Comparison of ENCODE assay signal across 14 mouse cellular contexts in the genomic region with DNA sequence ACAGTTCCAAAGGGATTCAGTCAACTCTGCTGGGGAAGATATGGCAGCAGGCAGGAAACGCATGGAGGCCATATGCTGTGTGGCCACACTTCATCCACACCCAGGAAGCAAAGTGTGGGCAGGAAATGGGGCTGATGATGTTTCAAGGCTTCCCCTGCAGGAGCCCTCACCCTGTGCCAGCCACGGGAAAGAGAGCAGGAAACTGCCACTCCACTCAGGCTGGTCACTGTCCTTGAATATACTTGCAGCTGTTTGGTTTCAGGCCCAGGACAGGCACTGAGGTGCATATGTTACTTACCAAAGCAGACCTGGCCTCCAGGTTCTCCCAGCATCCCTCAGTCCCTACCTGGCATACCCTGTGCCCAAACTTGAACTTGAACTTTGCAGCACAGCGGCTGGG. TPM values are rescaled to one million over a fixed set of nuclear protein-coding genes. Genes with fewer than 3 reads are reported as not detected.
A peak's percentile ranks its signal among the peaks of the same experiment; 100 is the strongest.
DNase-seq lines count a peak whose midpoint lies in the region; ATAC-seq and TF ChIP-seq lines count a peak whose summit lies in the region.
"Had no signal": no experiment of that assay in that cellular context is flagged by ENCODE, and none has a peak within 500 bp of the region (broad histone marks: within the 10 kb centered on the region; RNA-seq: fewer than 3 reads in every experiment).

No protein-coding gene starts in this region.

- H3K36me3 ChIP-seq in kidney, embryonic 14.5 days (ENCODE audit: control insufficient read depth, insufficient read depth, low read length) = no peaks in the 10 kb centered on the region
- H3K36me3 ChIP-seq in kidney, adult 2 months (ENCODE audit: control insufficient read depth, insufficient read depth, low read length) = no peaks in the 10 kb centered on the region
- H3K36me3 ChIP-seq in G1E (replicated peaks) = no peaks in the 10 kb centered on the region
- no peaks in the 10 kb centered on the region for H3K36me3 ChIP-seq in embryonic facial prominence, embryonic 13.5 days
- H3K36me3 ChIP-seq in liver, embryonic 14.5 days (replicated peaks; ENCODE audit: control insufficient read depth, insufficient read depth, low read depth) = no peaks in the 10 kb centered on the region

- WGBS in kidney, embryonic 14.5 days = 32% methylated on average over 3 of the region's 3 CpGs
- WGBS in kidney, adult 2 months = 62% methylated on average over 3 of the region's 3 CpGs
- WGBS in embryonic facial prominence, embryonic 13.5 days = 48% methylated on average over 3 of the region's 3 CpGs
- WGBS in liver, embryonic 14.5 days (ENCODE audit: insufficient replicate concordance) = 22% methylated on average over 3 of the region's 3 CpGs

- DNase-seq in kidney, adult 2 months = no peak
- no peak for DNase-seq in G1E (ENCODE audit: low spot score)
- DNase-seq in liver, embryonic 14.5 days (ENCODE audit: low read depth in 3 of 3, low spot score in 3 of 3) = no peak
- DNase-seq in spleen, postnatal 4 days (ENCODE audit: low spot score in 2 of 2) = no peak
- no peak for DNase-seq in cerebellum, adult 11-12 months
- DNase-seq: lung, adult 2 months had no signal

- H3K27me3 ChIP-seq in kidney, embryonic 14.5 days (ENCODE audit: control insufficient read depth, insufficient read depth, low read length) = peaks cover 9% of the 10 kb centered on the region
- H3K27me3 ChIP-seq in kidney, adult 2 months (replicated peaks; ENCODE audit: control insufficient read depth, insufficient read depth, low read length) = no peaks in the 10 kb centered on the region; the same call in 1 of the 2 replicates
- peaks cover 5% of the 10 kb centered on the region; the same call in 1 of the 2 replicates for H3K27me3 ChIP-seq in G1E (ENCODE audit: insufficient read depth, low read length)
- H3K27me3 ChIP-seq in embryonic facial prominence, embryonic 13.5 days = peaks cover 22% of the 10 kb centered on the region
- no peaks in the 10 kb centered on the region for H3K27me3 ChIP-seq in liver, embryonic 14.5 days (ENCODE audit: control insufficient read depth, insufficient read depth, low read length)

- no peak overlapping the region for H3K9ac ChIP-seq in kidney, embryonic 14.5 days (ENCODE audit: low read depth, low read length)
- H3K9ac ChIP-seq in embryonic facial prominence, embryonic 13.5 days = no peak overlapping the region
- H3K9ac ChIP-seq in liver, embryonic 14.5 days (replicated peaks) = peak overlapping the region; percentile 51

- TF ChIP-seq CTCF in kidney, adult 2 months (conservative IDR thresholded peaks at IDR 0.05; ENCODE audit: insufficient read depth, insufficient read length, low read depth, low read length) = no peak
- no peak for TF ChIP-seq CTCF in G1E (IDR thresholded peaks at IDR 0.05; ENCODE audit: low read depth, low read length)
- no peak for TF ChIP-seq CTCF in liver, embryonic 14.5 days (IDR thresholded peaks at IDR 0.05; ENCODE audit: low read depth)

- H3K4me3 ChIP-seq in kidney, embryonic 14.5 days (ENCODE audit: low read length) = no peak overlapping the region
- H3K4me3 ChIP-seq in kidney, adult 2 months (ENCODE audit: insufficient read depth, low read depth, low read length) = no peak overlapping the region
- H3K4me3 ChIP-seq in G1E (ENCODE audit: low read depth, low read length) = peak overlapping the region; percentile 27; the same call in 1 of the 2 replicates
- H3K4me3 ChIP-seq in embryonic facial prominence, embryonic 13.5 days = no peak overlapping the region
- peak overlapping the region in 1 of 2 experiments; percentile 9; a peak in 1 of 4 replicates for H3K4me3 ChIP-seq in liver, embryonic 14.5 days (ENCODE audit: insufficient read depth in 1 of 2, low read depth in 2 of 2, low read length in 2 of 2)

- H3K4me2 ChIP-seq in kidney, embryonic 14.5 days (replicated peaks; ENCODE audit: low read depth, low read length) = no peak overlapping the region
- peak overlapping the region; percentile 16; the same call in 1 of the 2 replicates for H3K4me2 ChIP-seq in embryonic facial prominence, embryonic 13.5 days
- H3K4me2 ChIP-seq in liver, embryonic 14.5 days (ENCODE audit: low read depth) = peak overlapping the region; percentile 50

- H3K4me1 ChIP-seq in kidney, embryonic 14.5 days (ENCODE audit: control insufficient read depth, insufficient read depth, low read length) = peaks cover 5% of the 10 kb centered on the region; the same call in 1 of the 2 replicates
- H3K4me1 ChIP-seq in kidney, adult 2 months (ENCODE audit: control insufficient read depth, insufficient read depth, low read length) = no peaks in the 10 kb centered on the region
- peaks cover 15% of the 10 kb centered on the region for H3K4me1 ChIP-seq in G1E (ENCODE audit: insufficient read depth, low read depth, low read length)
- no peaks in the 10 kb centered on the region for H3K4me1 ChIP-seq in embryonic facial prominence, embryonic 13.5 days
- peaks cover 37 to 48% of the 10 kb centered on the region in 2 experiments for H3K4me1 ChIP-seq in liver, embryonic 14.5 days (replicated peaks; ENCODE audit: control insufficient read depth in 2 of 2, insufficient read depth in 2 of 2, low read length in 1 of 2)

- no peaks in the 10 kb centered on the region for H3K9me3 ChIP-seq in kidney, embryonic 14.5 days (ENCODE audit: control insufficient read depth, low read length)
- no peaks in the 10 kb centered on the region for H3K9me3 ChIP-seq in G1E (replicated peaks)
- no peaks in the 10 kb centered on the region for H3K9me3 ChIP-seq in embryonic facial prominence, embryonic 13.5 days
- H3K9me3 ChIP-seq in liver, embryonic 14.5 days (ENCODE audit: control insufficient read depth, low read length) = no peaks in the 10 kb centered on the region

- no peak for TF ChIP-seq EP300 in liver, embryonic 14.5 days (IDR thresholded peaks at IDR 0.05; ENCODE audit: low read depth)

- no peak for TF ChIP-seq POLR2A in kidney, adult 2 months (IDR thresholded peaks at IDR 0.05; ENCODE audit: low read depth, low read length)

- ATAC-seq in kidney, embryonic 14.5 days (ENCODE audit: low FRiP score, low TSS enrichment) = 0 out of 2 replicates have a peak, but pooled peaks have one; percentile 12
- ATAC-seq in G1E (ENCODE audit: extremely low read depth, insufficient number of reproducible peaks, low FRiP score, poor library complexity, severe bottlenecking) = no peak
- ATAC-seq in embryonic facial prominence, embryonic 13.5 days (ENCODE audit: insufficient number of reproducible peaks, insufficient read depth, low FRiP score, low TSS enrichment, low read depth) = no peak
- ATAC-seq in liver, embryonic 14.5 days (ENCODE audit: insufficient read depth) = peak; percentile 6; the same call in 1 of the 2 replicates
- ATAC-seq in monocyte, adult 5-6 weeks (replicated peaks; ENCODE audit: insufficient number of reproducible peaks, low FRiP score, low TSS enrichment, poor library complexity, severe bottlenecking) = no peak

- H3K27ac ChIP-seq in kidney, embryonic 14.5 days (ENCODE audit: low read depth, low read length) = no peak overlapping the region
- no peak overlapping the region for H3K27ac ChIP-seq in kidney, adult 2 months (ENCODE audit: insufficient read depth, low read depth, low read length)
- no peak overlapping the region for H3K27ac ChIP-seq in embryonic facial prominence, embryonic 13.5 days
- H3K27ac ChIP-seq in liver, embryonic 14.5 days = peak overlapping the region; percentile 61

RNA-seq across cellular contexts. Expression of a gene that starts 2.7 kb away (rescaled TPM):
- 2.7 and 4.7 TPM in 2 replicates for polyA plus RNA-seq in kidney, embryonic 14.5 days (2014; fragmentation: Nextera tagmentation; extraction: Ambion mirVana)
- 0.06 and 0.23 TPM in 2 replicates for polyA plus RNA-seq in kidney, adult 2 months (2012; rRNA removed)
- not detected in 2 replicates for total RNA-seq in G1E (2014; fragmentation: Nextera tagmentation)
- total RNA-seq in G1E (2017) = 0.29 and 0.49 TPM in 2 replicates
- not detected in 2 replicates for polyA plus RNA-seq in G1E (2012)
- polyA plus RNA-seq in embryonic facial prominence, embryonic 13.5 days (2015; fragmentation: Nextera tagmentation; extraction: Ambion mirVana) = 4.0 and 4.1 TPM in 2 replicates
- polyA plus RNA-seq in liver, embryonic 14.5 days (2012; rRNA removed) = 0.65 and 1.0 TPM in 2 replicates
- polyA plus RNA-seq in liver, embryonic 14.5 days (2014; fragmentation: Nextera tagmentation; extraction: Ambion mirVana) = 1.2 and 2.4 TPM in 2 replicates
- total RNA-seq in monocyte, adult 5-6 weeks (2017) = 0.10 to 0.64 TPM (median 0.19 TPM) in 3 replicates
- polyA plus RNA-seq: lung, adult 2 months; spleen, adult 2 months had no signal

RNA-seq across cellular contexts. Expression of a gene that starts 30.3 kb away (rescaled TPM):
- not detected in 2 replicates for polyA plus RNA-seq in kidney, embryonic 14.5 days (2014; fragmentation: Nextera tagmentation; extraction: Ambion mirVana)
- polyA plus RNA-seq in kidney, adult 2 months (2012; rRNA removed) = 0.22 and 0.49 TPM in 2 replicates
- total RNA-seq in G1E (2014; fragmentation: Nextera tagmentation) (not detected in 2 replicates), G1E (2017) (not detected in 2 replicates)
- not detected in 2 replicates for polyA plus RNA-seq in G1E (2012)
- not detected in 2 replicates for polyA plus RNA-seq in embryonic facial prominence, embryonic 13.5 days (2015; fragmentation: Nextera tagmentation; extraction: Ambion mirVana)
- polyA plus RNA-seq in liver, embryonic 14.5 days (2012; rRNA removed) = not detected in 2 replicates
- polyA plus RNA-seq in liver, embryonic 14.5 days (2014; fragmentation: Nextera tagmentation; extraction: Ambion mirVana) = not detected in 2 replicates
- not detected in 3 replicates for total RNA-seq in monocyte, adult 5-6 weeks (2017)
- total RNA-seq: layer of hippocampus, postnatal 10 days had no signal
- polyA plus RNA-seq: embryonic facial prominence, embryonic 14.5 days; heart, embryonic 14.5 days; lung, adult 2 months; neural tube, embryonic 14.5 days had no signal

RNA-seq across cellular contexts. Expression of a gene that starts 34.6 kb away (rescaled TPM):
- polyA plus RNA-seq in kidney, embryonic 14.5 days (2014; fragmentation: Nextera tagmentation; extraction: Ambion mirVana) = 3.6 and 3.8 TPM in 2 replicates
- 0.92 and 1.8 TPM in 2 replicates for polyA plus RNA-seq in kidney, adult 2 months (2012; rRNA removed)
- total RNA-seq in G1E (2014; fragmentation: Nextera tagmentation) (1.4 and 3.0 TPM in 2 replicates), G1E (2017) (0.82 and 1.9 TPM in 2 replicates)
- polyA plus RNA-seq in G1E (2012) = 0.07 and 0.10 TPM in 2 replicates
- polyA plus RNA-seq in embryonic facial prominence, embryonic 13.5 days (2015; fragmentation: Nextera tagmentation; extraction: Ambion mirVana) = 2.3 and 6.6 TPM in 2 replicates
- 0.33 and 0.52 TPM in 2 replicates for polyA plus RNA-seq in liver, embryonic 14.5 days (2012; rRNA removed)
- 0.81 and 1.1 TPM in 2 replicates for polyA plus RNA-seq in liver, embryonic 14.5 days (2014; fragmentation: Nextera tagmentation; extraction: Ambion mirVana)
- total RNA-seq in monocyte, adult 5-6 weeks (2017) = 1.2 to 5.6 TPM (median 1.3 TPM) in 3 replicates

Comparison
In these comparisons a context has a peak if more than half of its experiments do, and no peak if none do; other contexts are left out.
1. ATAC-seq: peak in kidney, embryonic 14.5 days (single experiment) and liver, embryonic 14.5 days (single experiment); none in G1E (single experiment), embryonic facial prominence, embryonic 13.5 days (single experiment) and monocyte, adult 5-6 weeks (single experiment).